Mouse (Mus musculus) megakaryocyte, embryonic 14.5 days (primary cell): ENCODE measurements at regions not wholly inside any gene's neighbourhood (a gene's known extent, or its start where the extent isn't known, plus 50 kb on each side); places are given as distances from the start of the nearest gene placed in this dataset.

Source experiments
- H3K27me3 ChIP-seq: replicated peaks from 2 replicates; pipeline ENCODE3; 2012; ENCODE audit warnings: inconsistent platforms
- H3K36me3 ChIP-seq: replicated peaks from 2 replicates; pipeline ENCODE3; 2012; ENCODE audit warnings: low read length, inconsistent platforms, mixed read lengths
- H3K4me1 ChIP-seq: 2 replicates; pipeline ENCODE4 v1.6.1; 2012; ENCODE audit warnings: inconsistent platforms
- H3K4me3 ChIP-seq: replicated peaks from 2 replicates; pipeline ENCODE3; 2012; ENCODE audit warnings: moderate library complexity, mild to moderate bottlenecking, inconsistent platforms
- H3K9me3 ChIP-seq: 2 replicates; pipeline ENCODE4 v1.6.1; 2012; ENCODE audit warnings: inconsistent platforms
- FLI1 ChIP-seq: IDR thresholded peaks from 2 replicates; pipeline ENCODE4 v1.6.1; 2012; ENCODE audit warnings: low read length, inconsistent platforms, mixed read lengths
- GATA1 ChIP-seq: IDR thresholded peaks from 3 replicates; pipeline ENCODE4 v1.6.1; 2012; ENCODE audit warnings: mixed read lengths, low read length, inconsistent platforms, borderline replicate concordance

DNA sequence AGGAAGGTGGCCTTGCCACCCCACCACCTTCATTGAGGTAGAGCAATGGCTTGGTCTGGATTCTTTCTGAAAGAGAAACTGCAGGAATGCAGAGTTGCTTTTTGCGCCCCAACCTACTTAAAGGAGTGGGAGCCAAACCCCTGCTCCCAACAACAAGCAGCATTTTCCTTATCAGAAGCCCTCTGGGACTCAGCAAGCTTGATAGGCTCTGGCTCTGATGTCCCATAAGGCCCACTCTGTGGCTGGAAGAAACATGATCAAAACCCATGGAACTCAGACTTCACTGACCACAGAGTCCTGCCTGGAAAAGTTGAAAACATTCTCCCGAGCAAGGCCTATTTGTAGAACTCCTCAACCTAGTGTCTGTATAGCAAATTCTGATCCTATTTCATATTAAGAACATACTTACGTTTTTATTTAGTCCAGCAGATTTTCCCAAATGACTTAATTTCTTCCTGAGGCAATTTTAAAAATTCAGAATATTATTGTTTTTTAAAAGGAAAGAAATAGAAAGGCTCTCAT lies 159.4 kb upstream of the Cypt12 start:
- TF ChIP-seq GATA1 (no peak), FLI1 (no peak)
- Histone ChIP-seq H3K36me3 (no peaks in the 10 kb centered on the region), H3K27me3 (peaks cover 71% of the 10 kb centered on the region)

GRCm38 (mm10) chr3:17789454-17790196 lies 158.6 kb upstream of the Cypt12 start:
- Histone ChIP-seq H3K4me1 (peaks cover 25% of the 10 kb centered on the region), H3K4me3 (no peak overlapping the region), H3K9me3 (peaks cover 25% of the 10 kb centered on the region), H3K27me3 (peaks cover 79% of the 10 kb centered on the region), H3K36me3 (no peaks in the 10 kb centered on the region)
- TF ChIP-seq FLI1 (no peak), GATA1 (no peak)

More for the DNA sequence above, 159.4 kb upstream of the Cypt12 start:
- H3K4me3 ChIP-seq, result no peak overlapping the region
- H3K4me1 ChIP-seq, result peaks cover 20% of the 10 kb centered on the region
- H3K9me3 ChIP-seq, result peaks cover 19% of the 10 kb centered on the region

DNA sequence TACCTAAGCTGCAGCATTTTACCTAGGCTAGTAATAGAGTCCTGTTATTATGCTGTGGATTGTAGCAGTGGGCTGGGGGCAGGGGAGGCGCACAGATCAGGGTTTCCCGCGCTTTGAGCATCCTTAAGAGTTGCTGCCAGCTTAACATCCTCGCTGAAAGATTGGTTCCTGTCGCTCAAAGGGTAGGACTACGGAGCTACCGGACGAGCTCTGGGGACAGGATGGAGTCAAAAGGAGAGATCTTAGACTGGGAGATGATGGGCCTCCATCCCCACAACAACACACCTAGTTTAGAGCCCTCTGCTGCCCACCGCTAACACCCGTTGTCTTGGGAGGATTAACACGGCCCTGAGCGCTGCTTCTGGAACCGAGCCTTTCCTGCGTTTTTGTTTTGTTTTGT lies 157.9 kb upstream of the Cypt12 start:
- H3K36me3 ChIP-seq, result no peaks in the 10 kb centered on the region
- H3K9me3 ChIP-seq, result peaks cover 29% of the 10 kb centered on the region
- peaks cover 81% of the 10 kb centered on the region for H3K27me3 ChIP-seq
- TF ChIP-seq FLI1, result no peak
- no peak for TF ChIP-seq GATA1
- peak overlapping the region; percentile 86 for H3K4me3 ChIP-seq
- peaks cover 26% of the 10 kb centered on the region for H3K4me1 ChIP-seq

DNA sequence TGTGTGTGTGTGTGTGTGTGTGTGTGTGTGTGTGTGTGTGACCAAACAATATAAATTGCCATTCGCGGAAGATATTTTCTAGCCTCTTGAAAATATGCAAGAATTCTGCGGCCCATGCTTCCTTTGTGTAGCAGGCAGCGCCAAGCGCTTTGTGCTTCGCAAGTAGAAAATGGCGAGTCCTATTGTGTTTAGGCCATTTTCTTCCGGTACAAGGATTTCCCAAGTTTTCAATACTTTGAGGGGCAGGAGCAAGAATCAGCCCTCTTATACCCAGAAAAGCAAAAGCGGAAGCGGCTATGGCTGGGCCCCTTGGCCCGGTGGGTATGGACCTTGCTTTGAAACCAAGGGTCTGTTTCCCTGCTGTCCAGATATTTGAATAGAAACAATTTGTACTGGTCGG lies 157.4 kb upstream of the Cypt12 start:
- Histone ChIP-seq H3K4me3 (peak overlapping the region; percentile 86), H3K36me3 (no peaks in the 10 kb centered on the region), H3K4me1 (peaks cover 26% of the 10 kb centered on the region), H3K27me3 (peaks cover 81% of the 10 kb centered on the region), H3K9me3 (peaks cover 27% of the 10 kb centered on the region)
- TF ChIP-seq GATA1 (no peak), FLI1 (no peak)

DNA sequence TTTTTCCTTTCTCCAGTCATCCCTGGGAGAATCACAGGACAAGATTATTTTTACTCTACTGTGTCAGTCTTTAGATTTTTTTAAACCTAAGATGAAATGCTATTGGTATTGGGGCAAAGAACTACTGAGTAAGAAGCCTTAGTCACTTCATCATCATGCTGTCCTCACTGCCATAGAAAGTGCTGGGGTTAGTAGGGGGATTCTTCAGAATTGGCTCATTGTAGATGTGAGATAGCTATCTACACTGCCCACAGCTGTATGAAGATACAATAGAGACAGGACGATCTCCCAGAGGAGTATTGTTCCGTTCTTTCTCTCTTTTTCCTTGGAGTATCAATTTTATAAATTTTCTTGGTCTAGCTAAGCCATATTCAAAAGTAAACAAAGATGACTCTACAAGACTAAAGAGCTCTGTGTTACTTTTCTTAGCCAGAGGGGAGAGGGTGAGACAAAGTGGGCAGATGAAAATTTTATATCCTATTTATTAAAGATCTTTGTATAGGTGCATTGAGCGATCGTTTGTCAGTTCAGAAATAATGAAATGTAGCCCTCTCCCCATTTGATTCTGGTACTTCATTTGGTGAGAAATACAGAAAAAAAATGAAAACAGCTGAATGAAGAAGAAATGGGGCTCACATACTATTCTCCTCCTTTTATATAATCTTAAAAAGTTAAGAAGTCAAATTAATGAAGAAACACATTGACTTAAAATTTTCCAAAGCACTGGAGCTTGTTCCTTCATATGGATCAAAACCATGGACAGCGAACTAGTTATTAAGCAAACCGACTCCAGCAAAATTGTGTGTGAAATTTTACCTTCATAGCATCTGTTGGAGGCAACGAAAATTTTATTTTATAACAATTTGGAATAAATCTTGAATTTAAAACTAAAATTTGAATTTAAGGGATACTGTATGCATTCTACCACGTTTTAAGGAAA lies 156.6 kb upstream of the Cypt12 start:
- H3K4me3 ChIP-seq, result no peak overlapping the region
- peaks cover 19% of the 10 kb centered on the region for H3K9me3 ChIP-seq
- TF ChIP-seq FLI1 (no peak), GATA1 (no peak)
- H3K4me1 ChIP-seq, result peaks cover 17% of the 10 kb centered on the region
- H3K36me3 ChIP-seq, result no peaks in the 10 kb centered on the region
- H3K27me3 ChIP-seq, result peaks cover 80% of the 10 kb centered on the region

DNA sequence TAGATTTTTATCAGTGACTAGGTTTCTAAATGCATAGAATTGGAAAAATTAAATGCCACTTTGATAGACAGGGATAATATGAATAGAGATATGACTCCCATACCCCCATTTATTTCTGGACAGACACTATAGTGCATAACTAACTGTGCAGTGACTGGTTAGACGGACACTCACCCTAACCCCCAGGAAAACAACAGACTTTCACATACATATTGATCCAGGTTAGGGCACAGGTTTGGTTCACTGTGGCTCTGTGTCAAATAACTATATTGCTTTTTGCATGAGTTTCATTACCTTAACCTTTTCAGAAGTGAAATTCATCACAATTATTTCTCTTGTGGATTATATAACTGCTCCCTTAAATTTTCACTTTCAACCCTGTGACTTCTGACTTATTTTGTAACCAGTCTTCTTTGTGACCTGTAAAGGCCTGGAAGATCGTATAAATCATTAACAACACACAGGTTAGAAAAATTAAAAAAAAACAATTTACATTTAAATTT lies 155.6 kb upstream of the Cypt12 start:
- Histone ChIP-seq H3K4me1 (peaks cover 14% of the 10 kb centered on the region), H3K9me3 (peaks cover 16% of the 10 kb centered on the region), H3K36me3 (no peaks in the 10 kb centered on the region), H3K27me3 (peaks cover 74% of the 10 kb centered on the region), H3K4me3 (no peak overlapping the region)
- TF ChIP-seq GATA1 (no peak), FLI1 (no peak)

- H3K4me3 ChIP-seq, result no peak overlapping the region
- no peak for TF ChIP-seq FLI1
- TF ChIP-seq GATA1, result no peak
- peaks cover 17% of the 10 kb centered on the region for H3K4me1 ChIP-seq
- peaks cover 63% of the 10 kb centered on the region for H3K27me3 ChIP-seq
- H3K36me3 ChIP-seq, result no peaks in the 10 kb centered on the region
- peaks cover 16% of the 10 kb centered on the region for H3K9me3 ChIP-seq
Measured at GRCm38 (mm10) chr3:17793646-17794250, 154.5 kb upstream of the Cypt12 start.

DNA sequence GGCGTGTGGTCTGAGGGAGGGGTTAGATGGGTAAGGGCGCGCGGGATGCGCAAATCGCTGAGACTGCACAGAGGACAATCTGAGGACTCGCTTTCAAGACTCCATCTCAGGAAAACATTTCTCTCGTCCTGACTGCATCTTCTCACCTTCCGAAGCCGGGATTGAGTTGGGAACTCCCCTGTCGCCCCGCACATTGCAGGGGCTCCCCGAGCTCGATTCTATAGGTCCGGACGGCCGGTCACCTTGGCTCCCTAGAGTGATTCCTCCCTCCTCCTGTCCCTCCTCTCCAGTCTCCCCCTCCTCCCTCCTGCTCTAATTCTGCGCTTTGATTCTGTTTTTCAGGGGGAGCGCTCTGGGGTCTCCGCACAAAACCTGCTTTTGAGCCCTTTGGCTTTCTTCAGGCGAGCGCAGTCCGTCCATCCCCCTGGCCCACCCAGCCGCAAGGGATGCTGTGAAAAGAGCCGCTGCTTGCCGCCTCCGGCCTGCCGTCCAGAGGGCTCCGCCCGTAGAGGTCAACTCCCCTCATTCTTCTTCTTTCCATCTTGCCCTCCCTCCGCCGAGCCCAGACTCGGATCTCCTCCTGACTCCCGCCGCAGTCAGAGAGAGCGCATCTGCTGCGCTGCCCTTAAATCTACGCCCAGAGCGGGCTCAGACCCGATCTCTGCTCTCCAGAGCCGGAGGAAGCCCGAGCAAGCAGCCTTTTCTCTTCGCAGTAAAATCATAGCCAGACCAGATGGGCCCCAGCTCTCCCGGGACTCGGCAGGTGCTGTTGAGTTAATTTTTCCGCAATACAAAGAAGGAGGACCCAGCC lies 153.8 kb upstream of the Cypt12 start:
- Histone ChIP-seq H3K4me1 (peaks cover 17% of the 10 kb centered on the region), H3K36me3 (no peaks in the 10 kb centered on the region), H3K27me3 (peaks cover 57% of the 10 kb centered on the region), H3K9me3 (peaks cover 16% of the 10 kb centered on the region), H3K4me3 (no peak overlapping the region)
- TF ChIP-seq GATA1 (no peak), FLI1 (no peak)
